ENCODE assay signal across 12 mouse cellular contexts in the genomic region with DNA sequence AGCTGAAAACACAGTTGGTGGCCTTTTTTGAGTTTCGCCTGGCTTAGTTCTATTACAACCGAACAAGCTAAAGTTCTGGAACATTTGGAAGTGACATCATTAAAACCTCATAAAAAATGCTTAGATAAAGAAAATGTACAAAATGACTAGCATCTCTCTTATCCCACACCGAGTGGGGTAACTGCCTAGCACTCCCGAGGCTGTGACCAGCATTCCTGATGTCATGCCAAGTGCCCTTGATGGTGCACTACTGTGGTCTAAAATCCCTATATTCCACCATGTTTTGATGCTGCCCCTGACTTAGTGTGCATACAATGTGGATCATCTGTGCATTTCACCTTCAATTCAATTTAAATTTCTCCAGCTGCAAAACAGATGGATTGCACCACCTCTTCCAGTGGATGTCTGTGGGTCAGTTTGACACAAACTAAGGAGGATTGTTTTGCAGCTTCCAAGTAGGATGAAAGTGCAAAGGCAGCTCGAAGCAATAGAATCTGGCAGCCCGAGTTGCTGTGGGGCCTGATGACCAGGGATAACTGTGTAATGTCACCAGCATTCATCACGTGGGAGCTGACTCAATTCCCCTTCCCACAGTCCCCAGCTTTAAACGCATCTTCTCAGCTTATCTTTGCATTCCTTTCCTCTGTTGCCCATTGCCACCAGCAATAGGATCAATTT. TPM values are rescaled to one million over a fixed set of nuclear protein-coding genes. Genes with fewer than 3 reads are reported as not detected.
DNase-seq lines count a peak whose midpoint lies in the region; ATAC-seq and TF ChIP-seq lines count a peak whose summit lies in the region.
"Had no signal": no experiment of that assay in that cellular context is flagged by ENCODE, and none has a peak within 500 bp of the region (broad histone marks: within the 10 kb centered on the region; RNA-seq: fewer than 3 reads in every experiment).

No protein-coding gene starts in this region.

- TF ChIP-seq CTCF in intestine, postnatal 0 days (IDR thresholded peaks at IDR 0.05; ENCODE audit: low read depth), result no peak
- TF ChIP-seq CTCF in testis, adult 2 months (IDR thresholded peaks at IDR 0.05; ENCODE audit: control insufficient read depth, insufficient read depth, insufficient replicate concordance, low read depth, low read length), result no peak
- no peak for TF ChIP-seq CTCF in embryonic fibroblast, embryonic 13.5 days (IDR thresholded peaks at IDR 0.05; ENCODE audit: borderline replicate concordance, insufficient read depth, low read length)

- no peak for ATAC-seq in intestine, embryonic 14.5 days (replicated peaks; ENCODE audit: low FRiP score, low TSS enrichment, low read depth)
- no peak for ATAC-seq in intestine, postnatal 0 days
- ATAC-seq: liver, postnatal 0 days had no signal

- H3K4me3 ChIP-seq in intestine, embryonic 14.5 days (ENCODE audit: low read depth, low read length), result no peak overlapping the region
- H3K4me3 ChIP-seq in intestine, postnatal 0 days (ENCODE audit: low read depth, low read length), result no peak overlapping the region
- no peak overlapping the region for H3K4me3 ChIP-seq in testis, adult 2 months (ENCODE audit: control insufficient read depth, low read depth, low read length)
- H3K4me3 ChIP-seq in embryonic fibroblast, embryonic 13.5 days (ENCODE audit: insufficient read depth, low read length), result no peak overlapping the region
- H3K4me3 ChIP-seq: hindbrain, embryonic 15.5 days had no signal

- no peaks in the 10 kb centered on the region for H3K9me3 ChIP-seq in intestine, embryonic 14.5 days (ENCODE audit: control insufficient read depth, low read length)
- H3K9me3 ChIP-seq in intestine, postnatal 0 days (ENCODE audit: control insufficient read depth), result no peaks in the 10 kb centered on the region
- H3K9me3 ChIP-seq: hindbrain, embryonic 15.5 days; megakaryocyte, embryonic 14.5 days had no signal

- no peak overlapping the region for H3K9ac ChIP-seq in intestine, embryonic 14.5 days (ENCODE audit: low read length)
- no peak overlapping the region for H3K9ac ChIP-seq in intestine, postnatal 0 days (ENCODE audit: low read depth, low read length)
- H3K9ac ChIP-seq: hindbrain, embryonic 15.5 days; liver, postnatal 0 days had no signal

- WGBS in intestine, embryonic 14.5 days, result 59% methylated on average over 8 of the region's 8 CpGs
- WGBS in intestine, postnatal 0 days, result 60% methylated on average over 8 of the region's 8 CpGs

- peaks cover 7% of the 10 kb centered on the region; the same call in 1 of the 2 replicates for H3K4me1 ChIP-seq in intestine, embryonic 14.5 days (replicated peaks; ENCODE audit: control insufficient read depth, insufficient read depth, low read length)
- no peaks in the 10 kb centered on the region for H3K4me1 ChIP-seq in intestine, postnatal 0 days (replicated peaks; ENCODE audit: control insufficient read depth, insufficient read depth, low read length)
- no peaks in the 10 kb centered on the region for H3K4me1 ChIP-seq in testis, adult 2 months (ENCODE audit: control insufficient read depth, insufficient read depth, low read length)
- H3K4me1 ChIP-seq in embryonic fibroblast, embryonic 13.5 days (ENCODE audit: control insufficient read depth, insufficient read depth, low read length), result peaks cover 16% of the 10 kb centered on the region
- H3K4me1 ChIP-seq: hindbrain, embryonic 15.5 days had no signal

- TF ChIP-seq POLR2A in testis, adult 2 months (IDR thresholded peaks at IDR 0.05; ENCODE audit: control insufficient read depth, low read depth, low read length), result no peak
- TF ChIP-seq POLR2A in embryonic fibroblast, embryonic 13.5 days (IDR thresholded peaks at IDR 0.05; ENCODE audit: low read depth, low read length), result no peak

- H3K36me3 ChIP-seq in intestine, embryonic 14.5 days (ENCODE audit: control insufficient read depth, insufficient read depth, low read length), result peaks cover 3% of the 10 kb centered on the region; the same call in 1 of the 2 replicates
- H3K36me3 ChIP-seq in intestine, postnatal 0 days (ENCODE audit: control insufficient read depth, insufficient read depth), result no peaks in the 10 kb centered on the region
- no peaks in the 10 kb centered on the region for H3K36me3 ChIP-seq in testis, adult 2 months (ENCODE audit: control insufficient read depth, insufficient read depth, low read length)
- H3K36me3 ChIP-seq: hindbrain, embryonic 15.5 days had no signal

- peak; percentile 49 for DNase-seq in intestine, embryonic 14.5 days (ENCODE audit: low spot score)
- no peak for DNase-seq in testis, postnatal 14 days (ENCODE audit: low spot score)
- no peak for DNase-seq in right cerebral cortex, adult 18-20 months
- no peak for DNase-seq in cerebellum, postnatal 25 days
- DNase-seq: cerebellum, adult 18-20 months; liver, postnatal 0 days; thymus, adult 2 months had no signal

- no peak overlapping the region for H3K4me2 ChIP-seq in intestine, embryonic 14.5 days (ENCODE audit: low read length)
- no peak overlapping the region for H3K4me2 ChIP-seq in intestine, postnatal 0 days (replicated peaks; ENCODE audit: low read depth)
- H3K4me2 ChIP-seq: hindbrain, embryonic 15.5 days had no signal

- H3K27me3 ChIP-seq in intestine, embryonic 14.5 days (replicated peaks; ENCODE audit: control insufficient read depth, insufficient read depth, low read length), result no peaks in the 10 kb centered on the region
- no peaks in the 10 kb centered on the region for H3K27me3 ChIP-seq in intestine, postnatal 0 days (replicated peaks; ENCODE audit: control insufficient read depth, insufficient read depth, low read length)
- H3K27me3 ChIP-seq in testis, adult 2 months (ENCODE audit: control insufficient read depth, insufficient read depth, low read length), result no peaks in the 10 kb centered on the region
- H3K27me3 ChIP-seq: hindbrain, embryonic 15.5 days; megakaryocyte, embryonic 14.5 days had no signal

- H3K27ac ChIP-seq in intestine, embryonic 14.5 days (ENCODE audit: low read depth), result no peak overlapping the region
- no peak overlapping the region for H3K27ac ChIP-seq in intestine, postnatal 0 days (ENCODE audit: low read depth, low read length)
- H3K27ac ChIP-seq in testis, adult 2 months (ENCODE audit: control insufficient read depth, insufficient read depth, low read depth, low read length), result peak overlapping the region; percentile 27
- H3K27ac ChIP-seq in embryonic fibroblast, embryonic 13.5 days (ENCODE audit: insufficient read depth, low read length), result peak overlapping the region; percentile 28
- H3K27ac ChIP-seq: hindbrain, embryonic 15.5 days had no signal

RNA-seq across cellular contexts. Expression of a gene that starts 33.2 kb away (rescaled TPM):
- 35.5 and 38.5 TPM in 2 replicates for polyA plus RNA-seq in intestine, embryonic 14.5 days (2014; fragmentation: Nextera tagmentation; extraction: Ambion mirVana)
- polyA plus RNA-seq in intestine, postnatal 0 days (2015; fragmentation: Nextera tagmentation; extraction: Ambion mirVana), result 11.0 and 11.2 TPM in 2 replicates
- 1.3 and 1.8 TPM in 2 replicates for polyA plus RNA-seq in testis, adult 2 months (2012; rRNA removed)
- 23.4 and 34.4 TPM in 2 replicates for polyA plus RNA-seq in embryonic fibroblast, embryonic 13.5 days (2011; ENCODE audit: insufficient read length, low read depth, missing spikeins)

Comparison
In these comparisons a context has a peak if more than half of its experiments do, and no peak if none do; other contexts are left out.
1. H3K27ac ChIP-seq: peak in testis, adult 2 months (single experiment) and embryonic fibroblast, embryonic 13.5 days (single experiment); none in intestine, embryonic 14.5 days (single experiment) and intestine, postnatal 0 days (single experiment).